Mouse (Mus musculus) retina, postnatal 7 days (tissue): ENCODE results near the gene Dgka.

ENCODE experiments used
- DNase-seq: peaks from one replicate; pipeline ENCODE4 v3.0.0-alpha.2; 2012; ENCODE audit warnings: low read depth, low spot score

Gene Dgka

GRCm38 (mm10) chr10:128744680-128745601 lies at the start of gene Dgka:
Gene Dgka, minus strand, starts transcription at chr10:128744855.
- DNase-seq = no peak

- DNase-seq = no peak
Measured at GRCm38 (mm10) chr10:128794391-128794790, 49.7 kb upstream of the Dgka start.

GRCm38 (mm10) chr10:128793258-128793657 lies 48.6 kb upstream of the Dgka start:
- DNase-seq = no peak

- DNase-seq = no peak
Measured at GRCm38 (mm10) chr10:128792041-128792440, 47.4 kb upstream of the Dgka start.

- DNase-seq = no peak
Measured at GRCm38 (mm10) chr10:128790398-128791124, 45.9 kb upstream of the Dgka start, which contains the start of gene Mmp19. Gene Mmp19, plus strand, starts transcription at chr10:128790910.

GRCm38 (mm10) chr10:128780200-128780599 lies 35.5 kb upstream of the Dgka start:
- no peak for DNase-seq

- no peak for DNase-seq
Measured at GRCm38 (mm10) chr10:128779011-128779795, 34.5 kb upstream of the Dgka start.

GRCm38 (mm10) chr10:128778441-128778840 lies 33.8 kb upstream of the Dgka start:
- no peak for DNase-seq

GRCm38 (mm10) chr10:128773685-128774084 lies 29.0 kb upstream of the Dgka start:
- no peak for DNase-seq

GRCm38 (mm10) chr10:128772895-128773294 lies 28.2 kb upstream of the Dgka start:
- no peak for DNase-seq

GRCm38 (mm10) chr10:128748252-128748864 lies 3.7 kb upstream of the Dgka start:
- DNase-seq = peak; percentile 88

GRCm38 (mm10) chr10:128747646-128748251 lies 3.1 kb upstream of the Dgka start, which contains the start of gene Pym1:
Gene Pym1, plus strand, starts transcription at chr10:128747889.
- no peak for DNase-seq

GRCm38 (mm10) chr10:128746972-128747645 lies 2.5 kb upstream of the Dgka start:
- DNase-seq = no peak

GRCm38 (mm10) chr10:128745946-128746613 lies 1.4 kb upstream of the Dgka start:
- DNase-seq = no peak

- no peak for DNase-seq
Measured at GRCm38 (mm10) chr10:128744211-128744610, 444 bp downstream of the Dgka start.

- DNase-seq = no peak
Measured at GRCm38 (mm10) chr10:128743791-128744191, 864 bp downstream of the Dgka start.

- no peak for DNase-seq
Measured at GRCm38 (mm10) chr10:128743235-128743634, 1.4 kb downstream of the Dgka start.

- DNase-seq = no peak
Measured at GRCm38 (mm10) chr10:128742616-128743015, 2.0 kb downstream of the Dgka start.

GRCm38 (mm10) chr10:128740296-128740695 lies 4.4 kb downstream of the Dgka start:
- DNase-seq = no peak

- no peak for DNase-seq
Measured at GRCm38 (mm10) chr10:128737435-128737834, 7.2 kb downstream of the Dgka start.
